Mouse (Mus musculus) 3134 (cell line): ENCODE data around the gene 1700025G04Rik.

ENCODE experiments used
- DNase-seq: peaks from one replicate; pipeline ENCODE4 v3.0.0-alpha.2; 2011; ENCODE audit warnings: low spot score; ENCODE audit not compliant: insufficient read length; ENCODE audit errors: extremely low read depth

Gene 1700025G04Rik

GRCm38 (mm10) chr1:151925738-151926137 lies 164.2 kb downstream of the 1700025G04Rik start:
- DNase-seq, result no peak

- no peak for DNase-seq
These were observed 171.0 kb downstream of the 1700025G04Rik start for GRCm38 (mm10) chr1:151918806-151919357.

GRCm38 (mm10) chr1:151917736-151918135 lies 172.2 kb downstream of the 1700025G04Rik start:
- no peak for DNase-seq

- DNase-seq, result no peak
These were observed 175.4 kb downstream of the 1700025G04Rik start for GRCm38 (mm10) chr1:151914494-151914893.

GRCm38 (mm10) chr1:151907014-151907413 lies 182.9 kb downstream of the 1700025G04Rik start:
- DNase-seq, result peak; percentile 58

GRCm38 (mm10) chr1:151900706-151901360 lies 189.1 kb downstream of the 1700025G04Rik start:
- DNase-seq, result no peak

- DNase-seq, result no peak
These were observed 190.0 kb downstream of the 1700025G04Rik start for GRCm38 (mm10) chr1:151899964-151900363.

- no peak for DNase-seq
These were observed 194.5 kb downstream of the 1700025G04Rik start for GRCm38 (mm10) chr1:151895406-151895805.

GRCm38 (mm10) chr1:151893976-151894375 lies 195.9 kb downstream of the 1700025G04Rik start:
- DNase-seq, result no peak

- DNase-seq, result no peak
These were observed 197.9 kb downstream of the 1700025G04Rik start for GRCm38 (mm10) chr1:151892008-151892407.

GRCm38 (mm10) chr1:151891194-151891593 lies 198.7 kb downstream of the 1700025G04Rik start:
- DNase-seq, result no peak

GRCm38 (mm10) chr1:151890041-151890621 lies 199.8 kb downstream of the 1700025G04Rik start:
- DNase-seq, result no peak

- DNase-seq, result no peak
These were observed 202.3 kb downstream of the 1700025G04Rik start for GRCm38 (mm10) chr1:151887631-151888030.

- DNase-seq, result no peak
These were observed 202.8 kb downstream of the 1700025G04Rik start for GRCm38 (mm10) chr1:151887126-151887525.

GRCm38 (mm10) chr1:151886171-151886570 lies 203.8 kb downstream of the 1700025G04Rik start:
- no peak for DNase-seq

GRCm38 (mm10) chr1:151881253-151881652 lies 208.7 kb downstream of the 1700025G04Rik start:
- no peak for DNase-seq

GRCm38 (mm10) chr1:151880731-151881130 lies 209.2 kb downstream of the 1700025G04Rik start:
- no peak for DNase-seq

- DNase-seq, result no peak
These were observed 210.0 kb downstream of the 1700025G04Rik start for GRCm38 (mm10) chr1:151879966-151880365.

GRCm38 (mm10) chr1:151879308-151879850 lies 210.5 kb downstream of the 1700025G04Rik start:
- no peak for DNase-seq

- DNase-seq, result no peak
These were observed 211.5 kb downstream of the 1700025G04Rik start for GRCm38 (mm10) chr1:151878411-151878810.

- DNase-seq, result no peak
These were observed 217.0 kb downstream of the 1700025G04Rik start for GRCm38 (mm10) chr1:151872971-151873370.

- no peak for DNase-seq
These were observed 225.6 kb downstream of the 1700025G04Rik start for GRCm38 (mm10) chr1:151864326-151864725.
